Comparison of ENCODE assay signal across 8 mouse cellular contexts in genomic region chr19:3999121-3999730, GRCm38 (mm10). TPM values are rescaled to one million over a fixed set of nuclear protein-coding genes. Genes with fewer than 3 reads are reported as not detected.
DNase-seq lines count a peak whose midpoint lies in the region; ATAC-seq and TF ChIP-seq lines count a peak whose summit lies in the region.

No protein-coding gene starts in this region.

- peaks cover 2% of the 10 kb centered on the region for H3K36me3 ChIP-seq in erythroblast, embryonic 14.5 days (ENCODE audit: control insufficient read depth)
- no peaks in the 10 kb centered on the region for H3K36me3 ChIP-seq in spleen, adult 2 months (ENCODE audit: control insufficient read depth, insufficient read depth, low read length)
- no peaks in the 10 kb centered on the region for H3K36me3 ChIP-seq in liver, embryonic 14.5 days (replicated peaks; ENCODE audit: control insufficient read depth, insufficient read depth, low read depth)

- no peak for DNase-seq in spleen, adult 2 months (ENCODE audit: low read depth in 1 of 2, low spot score in 2 of 2)
- no peak for DNase-seq in spleen, postnatal 4 days (ENCODE audit: low spot score in 2 of 2)
- DNase-seq in liver, embryonic 14.5 days (ENCODE audit: low read depth in 3 of 3, low spot score in 3 of 3), result no peak
- DNase-seq in ovary, postnatal 36 days (ENCODE audit: low spot score), result no peak
- DNase-seq in layer of hippocampus, postnatal 10 days (ENCODE audit: low spot score in 2 of 2), result no peak

- no peak for TF ChIP-seq CTCF in spleen, adult 2 months (IDR thresholded peaks at IDR 0.05; ENCODE audit: extremely low read depth, insufficient read depth, insufficient read length, insufficient replicate concordance)
- TF ChIP-seq CTCF in liver, embryonic 14.5 days (IDR thresholded peaks at IDR 0.05; ENCODE audit: low read depth), result no peak

- no peaks in the 10 kb centered on the region; the same call in 1 of the 2 replicates for H3K27me3 ChIP-seq in erythroblast, embryonic 14.5 days (ENCODE audit: control insufficient read depth)
- H3K27me3 ChIP-seq in spleen, adult 2 months (ENCODE audit: control insufficient read depth, insufficient read depth, low read length), result no peaks in the 10 kb centered on the region
- no peaks in the 10 kb centered on the region for H3K27me3 ChIP-seq in liver, embryonic 14.5 days (ENCODE audit: control insufficient read depth, insufficient read depth, low read length)

- no peaks in the 10 kb centered on the region for H3K9me3 ChIP-seq in erythroblast, embryonic 14.5 days (ENCODE audit: control insufficient read depth, low read length)
- no peaks in the 10 kb centered on the region for H3K9me3 ChIP-seq in liver, embryonic 14.5 days (ENCODE audit: control insufficient read depth, low read length)

- no peak for ATAC-seq in erythroblast, adult 5-6 weeks (replicated peaks; ENCODE audit: low FRiP score, poor library complexity, severe bottlenecking)
- ATAC-seq in liver, embryonic 14.5 days (ENCODE audit: insufficient read depth), result no peak
- ATAC-seq in frontal cortex, adult (ENCODE audit: low TSS enrichment), result no peak

- WGBS in spleen, adult 2 months, result 59% methylated on average over 9 of the region's 9 CpGs
- 61% methylated on average over 9 of the region's 9 CpGs for WGBS in liver, embryonic 14.5 days (ENCODE audit: insufficient replicate concordance)

- H3K4me1 ChIP-seq in erythroblast, embryonic 14.5 days (ENCODE audit: control insufficient read depth), result peaks cover 30% of the 10 kb centered on the region
- H3K4me1 ChIP-seq in spleen, adult 2 months (ENCODE audit: control insufficient read depth, insufficient read depth, insufficient read length), result peaks cover 4% of the 10 kb centered on the region; the same call in 1 of the 2 replicates
- H3K4me1 ChIP-seq in liver, embryonic 14.5 days (replicated peaks; ENCODE audit: control insufficient read depth in 2 of 2, insufficient read depth in 2 of 2, low read length in 1 of 2), result peaks cover 2 to 10% of the 10 kb centered on the region in 2 experiments; a peak in 2 of 4 replicates

- H3K9ac ChIP-seq in liver, embryonic 14.5 days (replicated peaks), result no peak overlapping the region; the same call in 1 of the 2 replicates

- H3K4me3 ChIP-seq in erythroblast, embryonic 14.5 days (replicated peaks), result peak overlapping the region; percentile 83
- no peak overlapping the region for H3K4me3 ChIP-seq in spleen, adult 2 months (ENCODE audit: extremely low read depth, insufficient read depth, insufficient read length)
- no peak overlapping the region; a peak in 2 of 4 replicates for H3K4me3 ChIP-seq in liver, embryonic 14.5 days (ENCODE audit: insufficient read depth in 1 of 2, low read depth in 2 of 2, low read length in 2 of 2)

- H3K27ac ChIP-seq in spleen, adult 2 months (ENCODE audit: insufficient read depth, low read length), result peak overlapping the region; percentile 42; the same call in 1 of the 2 replicates
- no peak overlapping the region for H3K27ac ChIP-seq in liver, embryonic 14.5 days

- peak overlapping the region; percentile 72 for H3K4me2 ChIP-seq in liver, embryonic 14.5 days (ENCODE audit: low read depth)

- no peak for TF ChIP-seq POLR2A in spleen, adult 2 months (IDR thresholded peaks at IDR 0.05; ENCODE audit: low read depth, low read length)

- no peak for TF ChIP-seq EP300 in liver, embryonic 14.5 days (IDR thresholded peaks at IDR 0.05; ENCODE audit: low read depth)

RNA-seq across cellular contexts. Expression of gene Nudt8, which starts 1.2 kb away (rescaled TPM):
- polyA plus RNA-seq in erythroblast, embryonic 14.5 days (2012), result 0.45 and 0.73 TPM in 2 replicates
- 2.7 TPM in 1 of 2 replicates, not detected in the other for total RNA-seq in erythroblast, adult 5-6 weeks (2015; ENCODE audit: low replicate concordance)
- 2.4 and 2.5 TPM in 2 replicates for total RNA-seq in erythroblast, adult 5-6 weeks (2017; ENCODE audit: low replicate concordance)
- 18.5 and 22.2 TPM in 2 replicates for polyA plus RNA-seq in spleen, adult 2 months (2012; rRNA removed)
- 2.1 and 2.9 TPM in 2 replicates for polyA plus RNA-seq in liver, embryonic 14.5 days (2012; rRNA removed)
- 14.2 and 15.2 TPM in 2 replicates for polyA plus RNA-seq in liver, embryonic 14.5 days (2014; fragmentation: Nextera tagmentation; extraction: Ambion mirVana)
- total RNA-seq in layer of hippocampus, postnatal 10 days (2021), result 1 to 10 TPM; 9.0 to 9.4 TPM

RNA-seq across cellular contexts. Expression of gene Gm49405, which starts 1.2 kb away (rescaled TPM):
- polyA plus RNA-seq in erythroblast, embryonic 14.5 days (2012), result 0.05 TPM in 2 replicates
- 0.58 TPM in 1 of 2 replicates, not detected in the other for total RNA-seq in erythroblast, adult 5-6 weeks (2015; ENCODE audit: low replicate concordance)
- 0.42 TPM in 1 of 2 replicates, not detected in the other for total RNA-seq in erythroblast, adult 5-6 weeks (2017; ENCODE audit: low replicate concordance)
- 2.9 and 3.1 TPM in 2 replicates for polyA plus RNA-seq in spleen, adult 2 months (2012; rRNA removed)
- 0.65 and 0.73 TPM in 2 replicates for polyA plus RNA-seq in liver, embryonic 14.5 days (2012; rRNA removed)
- polyA plus RNA-seq in liver, embryonic 14.5 days (2014; fragmentation: Nextera tagmentation; extraction: Ambion mirVana), result 0.25 and 0.33 TPM in 2 replicates
- total RNA-seq in layer of hippocampus, postnatal 10 days (2021), result 1 to 10 TPM; 1.7 TPM

RNA-seq across cellular contexts. Expression of gene Doc2g, which starts 3.9 kb away (rescaled TPM):
- polyA plus RNA-seq in erythroblast, embryonic 14.5 days (2012), result 0.06 and 0.07 TPM in 2 replicates
- total RNA-seq in erythroblast, adult 5-6 weeks (2015; ENCODE audit: low replicate concordance), result 0.38 TPM in 1 of 2 replicates, not detected in the other
- not detected in 2 replicates for total RNA-seq in erythroblast, adult 5-6 weeks (2017; ENCODE audit: low replicate concordance)
- polyA plus RNA-seq in spleen, adult 2 months (2012; rRNA removed), result 12.8 and 13.7 TPM in 2 replicates
- 1.8 and 2.2 TPM in 2 replicates for polyA plus RNA-seq in liver, embryonic 14.5 days (2012; rRNA removed)
- 0.25 and 0.45 TPM in 2 replicates for polyA plus RNA-seq in liver, embryonic 14.5 days (2014; fragmentation: Nextera tagmentation; extraction: Ambion mirVana)
- total RNA-seq in layer of hippocampus, postnatal 10 days (2021), result 1 to 10 TPM; 2.9 to 3.3 TPM

RNA-seq across cellular contexts. Expression of gene Tbx10, which starts 6.7 kb away (rescaled TPM):
- not detected in 2 replicates for polyA plus RNA-seq in erythroblast, embryonic 14.5 days (2012)
- not detected in 2 replicates for total RNA-seq in erythroblast, adult 5-6 weeks (2015; ENCODE audit: low replicate concordance)
- total RNA-seq in erythroblast, adult 5-6 weeks (2017; ENCODE audit: low replicate concordance), result not detected in 2 replicates
- not detected in 2 replicates for polyA plus RNA-seq in spleen, adult 2 months (2012; rRNA removed)
- polyA plus RNA-seq in liver, embryonic 14.5 days (2012; rRNA removed), result 0.37 and 0.50 TPM in 2 replicates
- 0.28 and 0.30 TPM in 2 replicates for polyA plus RNA-seq in liver, embryonic 14.5 days (2014; fragmentation: Nextera tagmentation; extraction: Ambion mirVana)
- not detected for total RNA-seq in layer of hippocampus, postnatal 10 days (2021)

RNA-seq across cellular contexts. Expression of gene Acy3, which starts 12.9 kb away (rescaled TPM):
- polyA plus RNA-seq in erythroblast, embryonic 14.5 days (2012), result 0.10 TPM in 1 of 2 replicates, not detected in the other
- total RNA-seq in erythroblast, adult 5-6 weeks (2015; ENCODE audit: low replicate concordance), result 1.5 TPM in 1 of 2 replicates, not detected in the other
- total RNA-seq in erythroblast, adult 5-6 weeks (2017; ENCODE audit: low replicate concordance), result 0.56 TPM in 1 of 2 replicates, not detected in the other
- 9.6 and 11.1 TPM in 2 replicates for polyA plus RNA-seq in spleen, adult 2 months (2012; rRNA removed)
- 10.8 and 11.1 TPM in 2 replicates for polyA plus RNA-seq in liver, embryonic 14.5 days (2012; rRNA removed)
- polyA plus RNA-seq in liver, embryonic 14.5 days (2014; fragmentation: Nextera tagmentation; extraction: Ambion mirVana), result 9.1 and 9.5 TPM in 2 replicates
- 1 to 10 TPM; 1.9 to 2.2 TPM for total RNA-seq in layer of hippocampus, postnatal 10 days (2021)
